8 mouse cellular contexts compared by ENCODE assay signal in the genomic region with DNA sequence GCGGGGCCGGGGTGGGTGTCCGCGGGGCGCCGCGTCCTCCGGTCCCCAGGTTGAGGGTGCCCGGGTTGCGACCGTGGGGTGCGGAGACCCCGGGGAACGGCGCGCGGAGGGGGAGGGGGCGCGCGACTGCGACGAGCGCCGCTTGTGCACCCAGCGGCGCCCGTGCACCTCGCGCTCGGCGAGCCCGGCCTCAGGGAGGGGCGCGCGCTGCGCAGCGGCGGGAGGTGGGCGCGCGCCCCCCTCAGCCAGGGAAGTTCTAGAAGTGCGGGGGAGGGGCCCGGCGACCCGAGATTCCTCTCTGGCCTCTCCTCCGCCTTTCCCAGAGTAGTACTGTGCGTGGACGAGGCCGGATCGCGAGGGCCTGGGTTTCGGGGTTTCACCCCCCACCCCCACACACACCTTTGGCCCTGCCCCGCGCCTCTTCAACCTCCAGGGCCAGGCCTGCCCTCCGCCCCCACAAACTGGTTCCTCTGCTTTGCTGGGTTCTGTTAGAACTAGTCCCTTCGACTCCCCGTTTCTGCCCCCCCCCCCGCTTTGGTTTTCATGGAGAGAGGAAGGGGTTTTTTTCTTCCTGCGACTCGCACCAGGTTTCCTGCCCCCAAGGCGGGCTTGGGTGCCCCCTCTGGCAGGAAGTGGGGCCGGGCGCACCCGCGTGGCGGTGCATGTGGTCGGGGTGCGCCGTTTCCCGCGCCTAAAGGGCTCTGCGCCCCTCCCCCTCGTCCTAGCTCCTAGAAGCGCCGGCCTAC. TPM values are rescaled to one million over a fixed set of nuclear protein-coding genes. Genes with fewer than 3 reads are reported as not detected.
DNase-seq lines count a peak whose midpoint lies in the region; ATAC-seq and TF ChIP-seq lines count a peak whose summit lies in the region.

No protein-coding gene starts in this region.

- peak overlapping the region; percentile 91 for H3K4me3 ChIP-seq in heart, embryonic 11.5 days (ENCODE audit: low read depth, low read length)
- H3K4me3 ChIP-seq in G1E (ENCODE audit: low read depth, low read length) = peak overlapping the region; percentile 95
- H3K4me3 ChIP-seq in embryonic fibroblast, embryonic 13.5 days (ENCODE audit: insufficient read depth, low read length) = peak overlapping the region; percentile 67
- H3K4me3 ChIP-seq in intestine, postnatal 0 days (ENCODE audit: low read depth, low read length) = peak overlapping the region; percentile 80
- peak overlapping the region; percentile 73 for H3K4me3 ChIP-seq in spleen, adult 2 months (ENCODE audit: extremely low read depth, insufficient read depth, insufficient read length)

- H3K27me3 ChIP-seq in heart, embryonic 11.5 days (ENCODE audit: control insufficient read depth, insufficient read depth, low read length) = no peaks in the 10 kb centered on the region
- H3K27me3 ChIP-seq in G1E (ENCODE audit: insufficient read depth, low read length) = no peaks in the 10 kb centered on the region
- H3K27me3 ChIP-seq in intestine, postnatal 0 days (replicated peaks; ENCODE audit: control insufficient read depth, insufficient read depth, low read length) = no peaks in the 10 kb centered on the region
- H3K27me3 ChIP-seq in spleen, adult 2 months (ENCODE audit: control insufficient read depth, insufficient read depth, low read length) = no peaks in the 10 kb centered on the region

- peaks cover 5% of the 10 kb centered on the region for H3K36me3 ChIP-seq in heart, embryonic 11.5 days (ENCODE audit: control insufficient read depth, insufficient read depth, low read length)
- peaks cover 51% of the 10 kb centered on the region for H3K36me3 ChIP-seq in G1E (replicated peaks)
- H3K36me3 ChIP-seq in intestine, postnatal 0 days (ENCODE audit: control insufficient read depth, insufficient read depth) = no peaks in the 10 kb centered on the region; the same call in 1 of the 2 replicates
- H3K36me3 ChIP-seq in spleen, adult 2 months (ENCODE audit: control insufficient read depth, insufficient read depth, low read length) = peaks cover 14% of the 10 kb centered on the region

- 0 out of 2 replicates have a peak, but pooled peaks have one; percentile 2 for ATAC-seq in heart, embryonic 11.5 days (replicated peaks; ENCODE audit: insufficient number of reproducible peaks, low FRiP score, low TSS enrichment)
- 0 out of 2 replicates have a peak, but pooled peaks have one; percentile 5 for ATAC-seq in G1E (ENCODE audit: extremely low read depth, insufficient number of reproducible peaks, low FRiP score, poor library complexity, severe bottlenecking)
- peak; percentile 12; the same call in 1 of the 2 replicates for ATAC-seq in intestine, postnatal 0 days

- no peak for TF ChIP-seq POLR2A in embryonic fibroblast, embryonic 13.5 days (IDR thresholded peaks at IDR 0.05; ENCODE audit: low read depth, low read length)
- TF ChIP-seq POLR2A in spleen, adult 2 months (IDR thresholded peaks at IDR 0.05; ENCODE audit: low read depth, low read length) = no peak

- peak overlapping the region; percentile 94 for H3K9ac ChIP-seq in heart, embryonic 11.5 days (ENCODE audit: low read depth, low read length)
- H3K9ac ChIP-seq in intestine, postnatal 0 days (ENCODE audit: low read depth, low read length) = peak overlapping the region; percentile 81

- peak overlapping the region; percentile 99 for H3K27ac ChIP-seq in heart, embryonic 11.5 days (ENCODE audit: low read depth, low read length)
- peak overlapping the region; percentile 76; the same call in 1 of the 2 replicates for H3K27ac ChIP-seq in embryonic fibroblast, embryonic 13.5 days (ENCODE audit: insufficient read depth, low read length)
- H3K27ac ChIP-seq in intestine, postnatal 0 days (ENCODE audit: low read depth, low read length) = peak overlapping the region; percentile 91
- peak overlapping the region; percentile 97 for H3K27ac ChIP-seq in spleen, adult 2 months (ENCODE audit: insufficient read depth, low read length)

- H3K9me3 ChIP-seq in heart, embryonic 11.5 days (replicated peaks; ENCODE audit: control insufficient read depth, low read length) = no peaks in the 10 kb centered on the region
- H3K9me3 ChIP-seq in G1E (replicated peaks) = no peaks in the 10 kb centered on the region
- no peaks in the 10 kb centered on the region for H3K9me3 ChIP-seq in intestine, postnatal 0 days (ENCODE audit: control insufficient read depth)

- peaks cover 34% of the 10 kb centered on the region for H3K4me1 ChIP-seq in heart, embryonic 11.5 days (ENCODE audit: control insufficient read depth, insufficient read depth, low read length)
- peaks cover 70% of the 10 kb centered on the region for H3K4me1 ChIP-seq in G1E (ENCODE audit: insufficient read depth, low read depth, low read length)
- H3K4me1 ChIP-seq in embryonic fibroblast, embryonic 13.5 days (ENCODE audit: control insufficient read depth, insufficient read depth, low read length) = peaks cover 18% of the 10 kb centered on the region
- peaks cover 3% of the 10 kb centered on the region; the same call in 1 of the 2 replicates for H3K4me1 ChIP-seq in intestine, postnatal 0 days (replicated peaks; ENCODE audit: control insufficient read depth, insufficient read depth, low read length)
- H3K4me1 ChIP-seq in spleen, adult 2 months (ENCODE audit: control insufficient read depth, insufficient read depth, insufficient read length) = peaks cover 32% of the 10 kb centered on the region

- WGBS in heart, embryonic 11.5 days (ENCODE audit: insufficient replicate concordance) = 1% methylated on average over 38 of the region's 75 CpGs
- WGBS in intestine, postnatal 0 days = 1% methylated on average over 36 of the region's 75 CpGs
- under 1% methylated on average over 69 of the region's 75 CpGs for WGBS in spleen, adult 2 months

- TF ChIP-seq CTCF in G1E (IDR thresholded peaks at IDR 0.05; ENCODE audit: low read depth, low read length) = no peak
- no peak for TF ChIP-seq CTCF in embryonic fibroblast, embryonic 13.5 days (IDR thresholded peaks at IDR 0.05; ENCODE audit: borderline replicate concordance, insufficient read depth, low read length)
- TF ChIP-seq CTCF in intestine, postnatal 0 days (IDR thresholded peaks at IDR 0.05; ENCODE audit: low read depth) = peak; percentile 35
- TF ChIP-seq CTCF in spleen, adult 2 months (IDR thresholded peaks at IDR 0.05; ENCODE audit: extremely low read depth, insufficient read depth, insufficient read length, insufficient replicate concordance) = no peak

- H3K4me2 ChIP-seq in heart, embryonic 11.5 days = peak overlapping the region; percentile 93
- H3K4me2 ChIP-seq in intestine, postnatal 0 days (replicated peaks; ENCODE audit: low read depth) = peak overlapping the region; percentile 93

- DNase-seq in heart, adult 9 months (ENCODE audit: low spot score in 2 of 2) = no peak
- DNase-seq in G1E (ENCODE audit: low spot score) = peak; percentile 55
- DNase-seq in lung, postnatal 36 days = peak; percentile 55
- peak; percentile 35 to 71 for DNase-seq in spleen, adult 2 months (ENCODE audit: low read depth in 1 of 2, low spot score in 2 of 2)
- DNase-seq in layer of hippocampus, adult 9-10 months (ENCODE audit: low spot score) = no peak

RNA-seq across cellular contexts. Expression of a gene that starts 1.1 kb away (rescaled TPM):
- polyA plus RNA-seq in heart, embryonic 11.5 days (2014; fragmentation: Nextera tagmentation; extraction: Ambion mirVana) = 261 and 278 TPM in 2 replicates
- 270 and 298 TPM in 2 replicates for total RNA-seq in G1E (2014; fragmentation: Nextera tagmentation)
- 123 and 131 TPM in 2 replicates for total RNA-seq in G1E (2017)
- 1,702 and 2,389 TPM in 2 replicates for polyA plus RNA-seq in G1E (2012)
- polyA plus RNA-seq in embryonic fibroblast, embryonic 13.5 days (2011; ENCODE audit: insufficient read length, low read depth, missing spikeins) = 207 and 393 TPM in 2 replicates
- 108 and 116 TPM in 2 replicates for polyA plus RNA-seq in intestine, postnatal 0 days (2015; fragmentation: Nextera tagmentation; extraction: Ambion mirVana)
- 78.5 and 124 TPM in 2 replicates for polyA plus RNA-seq in spleen, adult 2 months (2012; rRNA removed)

RNA-seq across cellular contexts. Expression of a gene that starts 8.2 kb away (rescaled TPM):
- polyA plus RNA-seq in heart, embryonic 11.5 days (2014; fragmentation: Nextera tagmentation; extraction: Ambion mirVana) = 18.1 and 18.3 TPM in 2 replicates
- total RNA-seq in G1E (2014; fragmentation: Nextera tagmentation) (78.2 and 85.2 TPM in 2 replicates), G1E (2017) (50.8 and 57.0 TPM in 2 replicates)
- 159 and 163 TPM in 2 replicates for polyA plus RNA-seq in G1E (2012)
- polyA plus RNA-seq in embryonic fibroblast, embryonic 13.5 days (2011; ENCODE audit: insufficient read length, low read depth, missing spikeins) = 15.6 and 30.9 TPM in 2 replicates
- polyA plus RNA-seq in intestine, postnatal 0 days (2015; fragmentation: Nextera tagmentation; extraction: Ambion mirVana) = 80.3 and 83.0 TPM in 2 replicates
- polyA plus RNA-seq in spleen, adult 2 months (2012; rRNA removed) = 72.6 and 89.9 TPM in 2 replicates

RNA-seq across cellular contexts. Expression of a gene that starts 36.2 kb away (rescaled TPM):
- 0.06 and 0.07 TPM in 2 replicates for polyA plus RNA-seq in heart, embryonic 11.5 days (2014; fragmentation: Nextera tagmentation; extraction: Ambion mirVana)
- not detected in 2 replicates for total RNA-seq in G1E (2014; fragmentation: Nextera tagmentation)
- total RNA-seq in G1E (2017) = 0.05 TPM in 1 of 2 replicates, not detected in the other
- 0.02 TPM in 1 of 2 replicates, not detected in the other for polyA plus RNA-seq in G1E (2012)
- not detected in 2 replicates for polyA plus RNA-seq in embryonic fibroblast, embryonic 13.5 days (2011; ENCODE audit: insufficient read length, low read depth, missing spikeins)
- polyA plus RNA-seq in intestine, postnatal 0 days (2015; fragmentation: Nextera tagmentation; extraction: Ambion mirVana) = 0.47 TPM in 2 replicates
- polyA plus RNA-seq in spleen, adult 2 months (2012; rRNA removed) = 0.06 and 0.11 TPM in 2 replicates

Comparison
In these comparisons a context has a peak if more than half of its experiments do, and no peak if none do; other contexts are left out.
1. DNase-seq: peak in G1E (single experiment), lung, postnatal 36 days (single experiment) and spleen, adult 2 months (2 of 2); none in heart, adult 9 months (0 of 2) and layer of hippocampus, adult 9-10 months (single experiment).
2. Peak in every context shown above with its lines, with median percentiles within 50 percentile points of each other: ATAC-seq, H3K27ac ChIP-seq and H3K4me3 ChIP-seq.